Mouse (Mus musculus) MEL (cell line): Measurements from ENCODE around the gene Ptpa. TPM values are rescaled to one million over a fixed set of nuclear protein-coding genes. Genes with fewer than 3 reads are reported as not detected.

ENCODE experiments used
- DNase-seq: peaks from one replicate; pipeline ENCODE4 v3.0.0; 2011; ENCODE audit warnings: low read depth, low spot score
- H3K27ac ChIP-seq: 2 replicates; pipeline ENCODE4 v1.5.1; 2012; ENCODE audit warnings: low read depth, mild to moderate bottlenecking, control low read depth, low read length, moderate library complexity; ENCODE audit not compliant: control insufficient read depth
- H3K27me3 ChIP-seq, 2 experiments: fragments of 150-350 bp in 1 of 2; sonication (generic) in 1 of 2; 2 replicates each; pipeline ENCODE4 v1.6.1; 2012; ENCODE audit warnings: low read length in 2 of 2, mild to moderate bottlenecking in 2 of 2, improper control_type of control experiment in 1 of 2, moderate library complexity in 1 of 2; ENCODE audit not compliant: insufficient read depth in 2 of 2, control insufficient read depth in 1 of 2
- H3K36me3 ChIP-seq, 2 experiments: 2 replicates each; pipeline ENCODE4 v1.6.1; 2012 to 2014; ENCODE audit warnings: low read length in 2 of 2, improper control_type of control experiment in 1 of 2, inconsistent platforms in 1 of 2, mild to moderate bottlenecking in 1 of 2; ENCODE audit not compliant: insufficient read depth in 2 of 2, control insufficient read depth in 1 of 2
- H3K4me1 ChIP-seq, 2 experiments: fragments of 150-350 bp in 1 of 2; sonication (generic) in 1 of 2; 2 replicates each; pipeline ENCODE4 v1.6.1; 2012; ENCODE audit warnings: low read length in 2 of 2, improper control_type of control experiment in 1 of 2, mild to moderate bottlenecking in 1 of 2; ENCODE audit not compliant: insufficient read depth in 2 of 2, control insufficient read depth in 1 of 2
- H3K4me3 ChIP-seq, 2 experiments: fragments of 150-350 bp in 1 of 2; sonication (generic) in 1 of 2; 2 replicates each; pipeline ENCODE4 v1.5.1; 2012; ENCODE audit warnings: low read depth in 2 of 2, low read length in 2 of 2, mild to moderate bottlenecking in 2 of 2, moderate library complexity in 2 of 2, control low read depth in 1 of 2, improper control_type of control experiment in 1 of 2; ENCODE audit not compliant: control insufficient read depth in 1 of 2, insufficient read depth in 1 of 2
- H3K79me2 ChIP-seq: 2 replicates; pipeline ENCODE4 v1.6.1; 2012; ENCODE audit warnings: mild to moderate bottlenecking, low read length, moderate library complexity; ENCODE audit not compliant: control insufficient read depth, poor library complexity, insufficient read depth
- H3K9ac ChIP-seq: 2 replicates; pipeline ENCODE4 v1.6.1; 2012; ENCODE audit warnings: low read depth, mild to moderate bottlenecking, control low read depth, low read length, moderate library complexity; ENCODE audit not compliant: control insufficient read depth, poor library complexity, severe bottlenecking
- H3K9me3 ChIP-seq: fragments of 150-350 bp; sonication (generic); replicated peaks from 2 replicates; pipeline ENCODE4 v1.6.1; 2012; ENCODE audit warnings: mild to moderate bottlenecking, low read length, improper control_type of control experiment, moderate library complexity; ENCODE audit not compliant: insufficient read depth
- BHLHE40 ChIP-seq: IDR thresholded peaks from 2 replicates; pipeline ENCODE4 v1.6.1; 2012; ENCODE audit warnings: low read depth, mild to moderate bottlenecking, inconsistent platforms, low read length, improper control_type of control experiment, borderline replicate concordance
- CTCF ChIP-seq, 3 experiments: IDR thresholded peaks in 2 of 3; conservative IDR thresholded peaks in 1 of 3; 2 replicates each; pipeline ENCODE4 v1.5.1; 2011 to 2012; ENCODE audit warnings: low read length in 3 of 3, low read depth in 2 of 3, mild to moderate bottlenecking in 2 of 3, improper control_type of control experiment in 1 of 3, inconsistent platforms in 1 of 3, mixed read lengths in 1 of 3, moderate library complexity in 1 of 3; ENCODE audit not compliant: control insufficient read depth in 1 of 3, insufficient read depth in 1 of 3, poor library complexity in 1 of 3, severe bottlenecking in 1 of 3
- GATA1 ChIP-seq: IDR thresholded peaks from 2 replicates; pipeline ENCODE4 v1.6.1; 2011; ENCODE audit warnings: low read depth, low read length, improper control_type of control experiment
- HCFC1 ChIP-seq: IDR thresholded peaks from 2 replicates; pipeline ENCODE4 v1.6.1; 2012; ENCODE audit warnings: low read depth, mild to moderate bottlenecking, inconsistent platforms, low read length, improper control_type of control experiment, moderate library complexity
- KAT2A ChIP-seq: conservative IDR thresholded peaks from 2 replicates; pipeline ENCODE4 v1.6.1; 2012; ENCODE audit warnings: low read depth, low read length, improper control_type of control experiment, inconsistent platforms
- MAFK ChIP-seq: IDR thresholded peaks from 2 replicates; pipeline ENCODE4 v1.6.1; 2011; ENCODE audit warnings: low read depth, mild to moderate bottlenecking, low read length, improper control_type of control experiment, borderline replicate concordance
- MAX ChIP-seq: IDR thresholded peaks from 2 replicates; pipeline ENCODE4 v1.6.1; 2011; ENCODE audit warnings: low read length, improper control_type of control experiment
- MEF2A ChIP-seq: IDR thresholded peaks from 2 replicates; pipeline ENCODE4 v1.6.1; 2014; ENCODE audit warnings: low read depth, mild to moderate bottlenecking, inconsistent platforms, low read length, improper control_type of control experiment; ENCODE audit not compliant: poor library complexity, insufficient replicate concordance, severe bottlenecking; ENCODE audit errors: extremely low read depth
- MYB ChIP-seq: IDR thresholded peaks from 2 replicates; pipeline ENCODE4 v1.6.1; 2011; ENCODE audit warnings: mild to moderate bottlenecking, low read depth, low read length, improper control_type of control experiment
- NRF1 ChIP-seq: IDR thresholded peaks from 2 replicates; pipeline ENCODE4 v1.6.1; 2014; ENCODE audit warnings: low read depth, mild to moderate bottlenecking, inconsistent platforms, low read length, improper control_type of control experiment, moderate library complexity; ENCODE audit not compliant: poor library complexity, insufficient read depth, severe bottlenecking
- POLR2A ChIP-seq, 2 experiments: IDR thresholded peaks; 2 replicates each; pipeline ENCODE4 v1.6.1; 2011 to 2012; ENCODE audit warnings: low read length in 2 of 2, mild to moderate bottlenecking in 2 of 2, control low read depth in 1 of 2, improper control_type of control experiment in 1 of 2, low read depth in 1 of 2, moderate library complexity in 1 of 2; ENCODE audit not compliant: control insufficient read depth in 1 of 2, insufficient read depth in 1 of 2, poor library complexity in 1 of 2
- POLR2AphosphoS5 ChIP-seq: IDR thresholded peaks from 2 replicates; pipeline ENCODE4 v1.6.1; 2012; ENCODE audit warnings: low read depth, borderline replicate concordance, mild to moderate bottlenecking, inconsistent platforms, low read length, moderate library complexity, mixed read lengths
- RAD21 ChIP-seq: IDR thresholded peaks from 2 replicates; pipeline ENCODE4 v1.6.1; 2011; ENCODE audit warnings: mild to moderate bottlenecking, low read depth, low read length, improper control_type of control experiment
- RCOR1 ChIP-seq: IDR thresholded peaks from 2 replicates; pipeline ENCODE4 v1.6.1; 2012; ENCODE audit warnings: low read depth, mild to moderate bottlenecking, inconsistent platforms, low read length, improper control_type of control experiment
- SIN3A ChIP-seq: IDR thresholded peaks from 2 replicates; pipeline ENCODE4 v1.6.1; 2012; ENCODE audit warnings: low read length, improper control_type of control experiment, inconsistent platforms
- SMC3 ChIP-seq: IDR thresholded peaks from 2 replicates; pipeline ENCODE4 v1.6.1; 2011; ENCODE audit warnings: low read depth, low read length, improper control_type of control experiment
- TAL1 ChIP-seq: IDR thresholded peaks from 2 replicates; pipeline ENCODE4 v1.6.1; 2012; ENCODE audit warnings: mild to moderate bottlenecking, inconsistent platforms, low read length, moderate library complexity, mixed read lengths
- TCF12 ChIP-seq: IDR thresholded peaks from 2 replicates; pipeline ENCODE4 v1.6.1; 2014; ENCODE audit warnings: low read depth, mild to moderate bottlenecking, inconsistent platforms, low read length, improper control_type of control experiment, moderate library complexity
- UBTF ChIP-seq: IDR thresholded peaks from 2 replicates; pipeline ENCODE4 v1.6.1; 2012; ENCODE audit warnings: low read depth, mild to moderate bottlenecking, inconsistent platforms, low read length, improper control_type of control experiment, moderate library complexity, borderline replicate concordance; ENCODE audit not compliant: insufficient read depth
- ZC3H11A ChIP-seq: IDR thresholded peaks from 2 replicates; pipeline ENCODE4 v1.6.1; 2012; ENCODE audit warnings: low read depth, mild to moderate bottlenecking, inconsistent platforms, low read length, improper control_type of control experiment
- ZKSCAN1 ChIP-seq: IDR thresholded peaks from 2 replicates; pipeline ENCODE4 v1.6.1; 2012; ENCODE audit warnings: low read depth, mild to moderate bottlenecking, inconsistent platforms, low read length, improper control_type of control experiment, moderate library complexity
- ZNF384 ChIP-seq: IDR thresholded peaks from 2 replicates; pipeline ENCODE4 v1.6.1; 2012; ENCODE audit warnings: low read depth, mild to moderate bottlenecking, inconsistent platforms, low read length, improper control_type of control experiment
- polyA plus RNA-seq, 2 experiments: library from polyadenylated mRNA; stranded (reverse) in 1 of 2; unstranded in 1 of 2; fragments of >175 nt in 1 of 2; fragments of >200 nt in 1 of 2; gene quantifications; 2 replicates each; pipeline versions ENCODE4 v1.2.1 to v1.2.4; 2012; ENCODE audit warnings: low replicate concordance in 2 of 2, low read depth in 1 of 2; ENCODE audit not compliant: insufficient read length in 2 of 2, insufficient read depth in 1 of 2, missing spikeins in 1 of 2
- total RNA-seq: library from RNA; depleted of rRNA; stranded (reverse); fragments of 300-350 nt; gene quantifications from 2 replicates; pipeline ENCODE4 v1.2.3, GENCODE M21; 2012

Ptpa gene
- total and polyA plus RNA-seq, 3 experiments = 159 to 382 TPM; not detected in 1

GRCm38 (mm10) chr2:30403870-30404269, 12.0 kb upstream of the Ptpa start:
- no peak for DNase-seq
- Histone ChIP-seq H3K27ac (no peak overlapping the region), H3K9me3 (no peaks in the 10 kb centered on the region), H3K4me3 (no peak overlapping the region), H3K27me3 (no peaks in the 10 kb centered on the region), H3K4me1 (no peaks in the 10 kb centered on the region), H3K9ac (no peak overlapping the region), H3K36me3 (peaks cover 0 to 3% of the 10 kb centered on the region in 2 experiments; a peak in 2 of 4 replicates), H3K79me2 (no peaks in the 10 kb centered on the region)
- TF ChIP-seq HCFC1 (no peak), GATA1 (no peak), KAT2A (no peak), MEF2A (no peak), POLR2AphosphoS5 (peak; percentile 38; the same call in 1 of the 2 replicates)

- Histone ChIP-seq H3K27ac (no peak overlapping the region), H3K27me3 (no peaks in the 10 kb centered on the region), H3K4me1 (no peaks in the 10 kb centered on the region), H3K79me2 (no peaks in the 10 kb centered on the region), H3K9ac (no peak overlapping the region), H3K36me3 (peaks cover 0 to 3% of the 10 kb centered on the region in 2 experiments; a peak in 2 of 4 replicates), H3K9me3 (no peaks in the 10 kb centered on the region), H3K4me3 (no peak overlapping the region)
- DNase-seq = no peak
- TF ChIP-seq TCF12 (no peak), SIN3A (no peak), POLR2A (IDR thresholded peaks at IDR 0.05; ENCODE audit: control insufficient read depth in 1 of 2, insufficient read depth in 1 of 2, low read depth in 1 of 2, low read length in 2 of 2, poor library complexity in 1 of 2) (no peak), NRF1 (no peak)
Observed at GRCm38 (mm10) chr2:30407221-30407620, 8.6 kb upstream of the Ptpa start.

- no peaks in the 10 kb centered on the region for H3K79me2 ChIP-seq
- TF ChIP-seq CTCF (IDR thresholded peaks at IDR 0.05 in 2 of 3, conservative IDR thresholded peaks at IDR 0.05 in 1 of 3; ENCODE audit: control insufficient read depth in 1 of 3, insufficient read depth in 1 of 3, low read depth in 2 of 3, low read length in 3 of 3, poor library complexity in 1 of 3, severe bottlenecking in 1 of 3) (no peak), ZC3H11A (no peak), SIN3A (no peak), BHLHE40 (no peak), POLR2A (IDR thresholded peaks at IDR 0.05; ENCODE audit: control insufficient read depth in 1 of 2, insufficient read depth in 1 of 2, low read depth in 1 of 2, low read length in 2 of 2, poor library complexity in 1 of 2) (no peak), MAFK (no peak), RAD21 (no peak), TCF12 (no peak), SMC3 (no peak), ZKSCAN1 (no peak), ZNF384 (no peak), MAX (no peak), TAL1 (no peak), GATA1 (no peak), RCOR1 (no peak), UBTF (no peak), MYB (no peak)
- TF ChIP-seq, all 39 proteins: peak for 0
- H3K4me1 ChIP-seq = no peaks in the 10 kb centered on the region
- peaks cover 0 to 3% of the 10 kb centered on the region in 2 experiments; a peak in 2 of 4 replicates for H3K36me3 ChIP-seq
- H3K9ac ChIP-seq = no peak overlapping the region
- H3K27ac ChIP-seq = no peak overlapping the region
- no peaks in the 10 kb centered on the region for H3K9me3 ChIP-seq
- H3K27me3 ChIP-seq = no peaks in the 10 kb centered on the region
- DNase-seq = no peak
- H3K4me3 ChIP-seq = no peak overlapping the region
Observed at GRCm38 (mm10) chr2:30407778-30408177, 8.1 kb upstream of the Ptpa start.
